In genomic region chr5:100030069-100030468, GRCm38 (mm10) we compare ENCODE assay signal across 8 mouse cellular contexts. TPM values are rescaled to one million over a fixed set of nuclear protein-coding genes. Genes with fewer than 3 reads are reported as not detected.
A peak's percentile ranks its signal among the peaks of the same experiment; 100 is the strongest.
DNase-seq lines count a peak whose midpoint lies in the region; ATAC-seq lines count a peak whose summit lies in the region.

No protein-coding gene starts in this region.

- H3K27ac ChIP-seq in hindbrain, embryonic 11.5 days (ENCODE audit: low read depth, low read length): no peak overlapping the region
- no peak overlapping the region for H3K27ac ChIP-seq in hindbrain, embryonic 10.5 days
- peak overlapping the region; percentile 40 for H3K27ac ChIP-seq in lung, embryonic 16.5 days (ENCODE audit: low read length)

- WGBS in hindbrain, embryonic 11.5 days: 66% methylated on average over 6 of the region's 6 CpGs
- WGBS in hindbrain, embryonic 10.5 days: 76% methylated on average over 6 of the region's 6 CpGs
- 7% methylated on average over 6 of the region's 6 CpGs for WGBS in lung, embryonic 16.5 days

- 0 out of 2 replicates have a peak, but pooled peaks cover 2% of the 10 kb centered on the region for H3K4me1 ChIP-seq in hindbrain, embryonic 11.5 days (replicated peaks; ENCODE audit: control insufficient read depth, insufficient read depth, low read length)
- H3K4me1 ChIP-seq in hindbrain, embryonic 10.5 days (replicated peaks): no peaks in the 10 kb centered on the region
- peaks cover 17% of the 10 kb centered on the region for H3K4me1 ChIP-seq in lung, embryonic 16.5 days (replicated peaks; ENCODE audit: control insufficient read depth, insufficient read depth, low read length)

- DNase-seq in hindbrain, embryonic 11.5 days (ENCODE audit: low spot score): no peak
- no peak for DNase-seq in hindbrain, embryonic 10.5 days (ENCODE audit: low spot score)
- DNase-seq in 3T3-L1 (ENCODE audit: low read depth, low spot score): peak; percentile 42
- DNase-seq in frontal cortex, postnatal 14 days (ENCODE audit: low spot score in 2 of 2): peak; percentile 16 to 34
- no peak for DNase-seq in thymus, postnatal 14 days
- DNase-seq in left cerebral cortex, postnatal 36 days (ENCODE audit: low spot score in 2 of 2): no peak

- peak; percentile 59 for ATAC-seq in hindbrain, embryonic 11.5 days (ENCODE audit: low FRiP score)
- peak; percentile 93 for ATAC-seq in lung, embryonic 16.5 days (ENCODE audit: low read depth)
- no peak for ATAC-seq in erythroid progenitor cell, adult 5-6 weeks (replicated peaks; ENCODE audit: low FRiP score, poor library complexity, severe bottlenecking)

- H3K4me2 ChIP-seq in hindbrain, embryonic 11.5 days (replicated peaks; ENCODE audit: low read depth, low read length): no peak overlapping the region
- no peak overlapping the region for H3K4me2 ChIP-seq in lung, embryonic 16.5 days (ENCODE audit: low read depth, low read length)

- no peak overlapping the region for H3K4me3 ChIP-seq in hindbrain, embryonic 11.5 days (ENCODE audit: low read depth, low read length)
- no peak overlapping the region for H3K4me3 ChIP-seq in hindbrain, embryonic 10.5 days
- H3K4me3 ChIP-seq in lung, embryonic 16.5 days (ENCODE audit: low read length): no peak overlapping the region

- H3K36me3 ChIP-seq in hindbrain, embryonic 11.5 days (ENCODE audit: control insufficient read depth, insufficient read depth, low read length): 0 out of 2 replicates have a peak, but pooled peaks cover 8% of the 10 kb centered on the region
- peaks cover 42% of the 10 kb centered on the region for H3K36me3 ChIP-seq in hindbrain, embryonic 10.5 days
- H3K36me3 ChIP-seq in lung, embryonic 16.5 days (ENCODE audit: control insufficient read depth, insufficient read depth, low read length): peaks cover 27% of the 10 kb centered on the region

- H3K9me3 ChIP-seq in hindbrain, embryonic 11.5 days (ENCODE audit: control insufficient read depth, low read length): no peaks in the 10 kb centered on the region
- no peaks in the 10 kb centered on the region for H3K9me3 ChIP-seq in hindbrain, embryonic 10.5 days
- H3K9me3 ChIP-seq in lung, embryonic 16.5 days (ENCODE audit: control insufficient read depth, low read length): no peaks in the 10 kb centered on the region

- H3K27me3 ChIP-seq in hindbrain, embryonic 11.5 days (ENCODE audit: control insufficient read depth, insufficient read depth, low read length): no peaks in the 10 kb centered on the region
- no peaks in the 10 kb centered on the region for H3K27me3 ChIP-seq in hindbrain, embryonic 10.5 days (ENCODE audit: insufficient read depth, poor library complexity, severe bottlenecking)
- no peaks in the 10 kb centered on the region for H3K27me3 ChIP-seq in lung, embryonic 16.5 days (ENCODE audit: control insufficient read depth, insufficient read depth, low read depth, low read length)

- H3K9ac ChIP-seq in hindbrain, embryonic 11.5 days (ENCODE audit: low read depth, low read length): no peak overlapping the region
- no peak overlapping the region for H3K9ac ChIP-seq in lung, embryonic 16.5 days (ENCODE audit: low read length)

- intact Hi-C loops in left cerebral cortex, postnatal 36 days (cut with DNase I): no loop called here

RNA-seq across cellular contexts. Expression of gene Hnrnpdl, which starts 9.4 kb away (rescaled TPM):
- polyA plus RNA-seq in hindbrain, embryonic 11.5 days (2014; fragmentation: Nextera tagmentation; extraction: Ambion mirVana): 268 and 286 TPM in 2 replicates
- 193 and 212 TPM in 2 replicates for polyA plus RNA-seq in hindbrain, embryonic 10.5 days (2016; fragmentation: Nextera tagmentation; extraction: Ambion mirVana)
- 127 and 132 TPM in 2 replicates for polyA plus RNA-seq in lung, embryonic 16.5 days (2015; fragmentation: Nextera tagmentation; extraction: Ambion mirVana)
- 233 and 266 TPM in 2 replicates for total RNA-seq in erythroid progenitor cell, adult 5-6 weeks (2015; ENCODE audit: low replicate concordance)
- 256 and 262 TPM in 2 replicates for total RNA-seq in erythroid progenitor cell, adult 5-6 weeks (2017; ENCODE audit: low replicate concordance)
- total RNA-seq in left cerebral cortex, postnatal 36 days (2021): 100 to 1,000 TPM; 158 to 173 TPM

RNA-seq across cellular contexts. Expression of gene Enoph1, which starts 9.7 kb away (rescaled TPM):
- 47.6 and 48.8 TPM in 2 replicates for polyA plus RNA-seq in hindbrain, embryonic 11.5 days (2014; fragmentation: Nextera tagmentation; extraction: Ambion mirVana)
- 46.9 and 52.1 TPM in 2 replicates for polyA plus RNA-seq in hindbrain, embryonic 10.5 days (2016; fragmentation: Nextera tagmentation; extraction: Ambion mirVana)
- 44.6 and 48.7 TPM in 2 replicates for polyA plus RNA-seq in lung, embryonic 16.5 days (2015; fragmentation: Nextera tagmentation; extraction: Ambion mirVana)
- total RNA-seq in erythroid progenitor cell, adult 5-6 weeks (2015; ENCODE audit: low replicate concordance): 4.2 and 10.5 TPM in 2 replicates
- 3.3 and 6.2 TPM in 2 replicates for total RNA-seq in erythroid progenitor cell, adult 5-6 weeks (2017; ENCODE audit: low replicate concordance)
- 10 to 100 TPM; 51.6 to 54.5 TPM for total RNA-seq in left cerebral cortex, postnatal 36 days (2021)

RNA-seq across cellular contexts. Expression of gene 4930524J08Rik, which starts 51.2 kb away (rescaled TPM):
- 2.7 and 3.6 TPM in 2 replicates for polyA plus RNA-seq in hindbrain, embryonic 11.5 days (2014; fragmentation: Nextera tagmentation; extraction: Ambion mirVana)
- 1.7 and 1.9 TPM in 2 replicates for polyA plus RNA-seq in hindbrain, embryonic 10.5 days (2016; fragmentation: Nextera tagmentation; extraction: Ambion mirVana)
- 1.7 TPM in 2 replicates for polyA plus RNA-seq in lung, embryonic 16.5 days (2015; fragmentation: Nextera tagmentation; extraction: Ambion mirVana)
- total RNA-seq in erythroid progenitor cell, adult 5-6 weeks (2015; ENCODE audit: low replicate concordance): 8.8 TPM in 1 of 2 replicates, not detected in the other
- total RNA-seq in erythroid progenitor cell, adult 5-6 weeks (2017; ENCODE audit: low replicate concordance): 3.9 TPM in 1 of 2 replicates, not detected in the other
- 1 to 10 TPM; 1.2 to 1.9 TPM for total RNA-seq in left cerebral cortex, postnatal 36 days (2021)

RNA-seq across cellular contexts. Expression of gene Hnrnpd, which starts 51.3 kb away (rescaled TPM):
- polyA plus RNA-seq in hindbrain, embryonic 11.5 days (2014; fragmentation: Nextera tagmentation; extraction: Ambion mirVana): 253 and 281 TPM in 2 replicates
- 247 and 280 TPM in 2 replicates for polyA plus RNA-seq in hindbrain, embryonic 10.5 days (2016; fragmentation: Nextera tagmentation; extraction: Ambion mirVana)
- 44.0 and 52.8 TPM in 2 replicates for polyA plus RNA-seq in lung, embryonic 16.5 days (2015; fragmentation: Nextera tagmentation; extraction: Ambion mirVana)
- 231 and 281 TPM in 2 replicates for total RNA-seq in erythroid progenitor cell, adult 5-6 weeks (2015; ENCODE audit: low replicate concordance)
- total RNA-seq in erythroid progenitor cell, adult 5-6 weeks (2017; ENCODE audit: low replicate concordance): 118 and 215 TPM in 2 replicates
- 100 to 1,000 TPM; 178 to 207 TPM for total RNA-seq in left cerebral cortex, postnatal 36 days (2021)

Comparison
In these comparisons a context has a peak if more than half of its experiments do, and no peak if none do; other contexts are left out.
1. DNase-seq: peak in 3T3-L1 (single experiment) and frontal cortex, postnatal 14 days (2 of 2); none in hindbrain, embryonic 11.5 days (single experiment), hindbrain, embryonic 10.5 days (single experiment), thymus, postnatal 14 days (single experiment) and left cerebral cortex, postnatal 36 days (0 of 2).